Mouse (Mus musculus) Patski (cell line): ENCODE data around the gene Arih2. TPM values are rescaled to one million over a fixed set of nuclear protein-coding genes. Genes with fewer than 3 reads are reported as not detected.
A peak's percentile ranks its signal among the peaks of the same experiment; 100 is the strongest.

Source experiments
- ATAC-seq: fragments of 100-300 bp; one replicate; pipeline ENCODE4 v1.8.0; 2021
- CTCF ChIA-PET: fragments of 350-600 bp; sonication (Branson Sonifier 250); formaldehyde crosslinking; loops from one replicate; lab custom pipeline; 2022; ENCODE audit warnings: inconsistent platforms; lab: Charles Lee
- POLR2A ChIA-PET: fragments of 350-600 bp; sonication (Branson Sonifier 250); formaldehyde crosslinking; loops from one replicate; lab custom pipeline; 2022; ENCODE audit warnings: antibody characterized with exemption, inconsistent platforms; lab: Charles Lee
- DNase-seq: peaks from one replicate; pipeline ENCODE4 v3.0.0-alpha.2; 2011; ENCODE audit warnings: low read depth, low spot score
- H3K27me3 ChIP-seq: fragments of 371-371 bp; one replicate; pipeline ENCODE4 v1.5.1; 2021
- CTCF ChIP-seq: fragments of 100-300 bp; IDR thresholded peaks from one replicate; pipeline ENCODE4 v1.5.1; 2021
- in situ Hi-C: fragments of 300-500 bp; cut with MboI; formaldehyde crosslinking; loops from 3 replicates; pipeline ENCODE4 v1.11.1; 2018; ENCODE audit warnings: low pct_unique_long_range_greater_than_20kb, mixed read lengths
- polyA plus RNA-seq: library from polyadenylated mRNA; unstranded; gene quantifications from one replicate; pipeline ENCODE4 v1.2.3, GENCODE M21; 2021

The Arih2 gene
- polyA plus RNA-seq, 1 experiment from 2014 or later, result 43.7 TPM

GRCm38 (mm10) chr9:108649561-108650440, 615 bp upstream of the Arih2 start:
- POLR2A ChIA-PET, result interaction anchor here (0.6 kb wide), 1 partner anchor 28 kb away, joined by 3 read pairs; no protein-coding TSS in a partner anchor
- CTCF ChIA-PET, result no interaction called here
- in situ Hi-C loops, result no loop called here
- no peak for TF ChIP-seq CTCF
- peak; percentile 2 for ATAC-seq
- H3K27me3 ChIP-seq, result no peaks in the 10 kb centered on the region
- DNase-seq, result no peak

DNA sequence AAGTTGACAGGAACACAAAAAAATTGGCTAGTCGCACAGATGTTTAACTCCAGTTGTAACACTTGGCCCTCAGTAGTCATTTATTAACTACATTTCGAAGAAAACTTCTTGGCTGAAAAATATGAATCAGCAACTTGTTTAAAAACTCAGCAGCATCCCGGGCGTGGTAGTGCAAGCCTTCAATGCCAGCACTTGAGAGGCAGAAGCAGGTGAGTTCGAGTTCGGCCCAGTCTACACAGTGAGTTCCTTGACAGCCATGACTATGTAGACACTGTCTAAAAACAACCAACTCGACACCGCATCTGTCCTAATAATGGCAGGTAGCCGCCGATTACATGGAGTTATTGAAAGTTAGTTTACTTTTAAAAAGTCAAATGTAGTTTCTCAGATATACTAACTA, 1.0 kb downstream of the Arih2 start:
- no peak for ATAC-seq
- no peaks in the 10 kb centered on the region for H3K27me3 ChIP-seq
- ChIA-PET POLR2A (interaction anchor here (0.8 kb wide), 1 partner anchor 1336 kb away, joined by 3 read pairs; no protein-coding TSS in a partner anchor), CTCF (no interaction called here)
- no peak for DNase-seq
- in situ Hi-C loops, result no loop called here
- TF ChIP-seq CTCF, result no peak

- TF ChIP-seq CTCF, result no peak
- POLR2A ChIA-PET, result no interaction called here
These were observed 9.4 kb downstream of the Arih2 start for GRCm38 (mm10) chr9:108639825-108640224.

DNA sequence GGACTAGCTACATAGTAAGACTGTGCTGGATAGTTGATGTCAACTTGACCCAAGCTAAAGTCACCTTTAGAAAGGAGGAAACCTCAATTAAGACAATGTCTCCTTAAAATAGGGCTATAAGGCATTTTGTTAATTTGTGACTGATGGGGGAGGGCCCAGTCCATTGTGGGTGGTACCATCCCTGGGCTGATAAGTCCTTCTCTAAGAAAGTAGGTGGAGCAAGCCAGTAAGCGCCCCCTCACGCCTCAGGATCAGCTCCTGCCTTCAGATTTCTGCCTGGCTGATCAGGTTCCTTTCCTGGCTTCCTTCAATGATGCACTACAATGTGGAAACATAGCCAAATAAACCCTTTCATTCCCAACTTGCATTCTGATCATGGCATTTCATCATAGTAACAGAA, 13.8 kb downstream of the Arih2 start:
- ATAC-seq, result no peak

More at GRCm38 (mm10) chr9:108639825-108640224, 9.4 kb downstream of the Arih2 start:
- in situ Hi-C loops, result no loop called here
- CTCF ChIA-PET, result no interaction called here
- ATAC-seq (no peak), DNase-seq (no peak)
- H3K27me3 ChIP-seq, result no peaks in the 10 kb centered on the region

DNA sequence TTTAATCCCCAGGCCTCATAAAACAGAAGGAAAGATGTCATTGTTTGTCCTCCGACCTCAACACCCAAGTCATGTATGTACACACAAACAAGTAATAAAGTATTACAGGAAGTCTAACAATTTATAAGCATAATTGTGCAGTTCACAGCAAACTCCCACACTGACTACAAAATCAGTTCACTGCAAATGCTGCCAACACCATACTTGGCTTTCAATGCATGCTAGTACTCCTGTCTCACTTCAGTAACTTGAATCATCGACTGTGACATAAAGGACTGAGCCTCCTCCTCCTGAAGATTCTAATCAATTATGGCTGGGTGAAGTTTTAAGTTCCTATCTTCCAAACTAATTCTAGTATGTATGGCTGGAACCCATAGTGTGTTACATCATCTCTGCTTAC, 15.3 kb downstream of the Arih2 start:
- in situ Hi-C loops, result no loop called here
- TF ChIP-seq CTCF, result no peak
- ChIA-PET POLR2A (no interaction called here), CTCF (interaction anchor here (1.7 kb wide), 1 partner anchor 10 kb away, joined by 4 read pairs; no protein-coding TSS in a partner anchor)
- no peaks in the 10 kb centered on the region for H3K27me3 ChIP-seq
- ATAC-seq (no peak), DNase-seq (no peak)

More for the DNA sequence above, 13.8 kb downstream of the Arih2 start:
- CTCF ChIA-PET, result no interaction called here
- POLR2A ChIA-PET, result no interaction called here
- no peak for TF ChIP-seq CTCF
- DNase-seq, result no peak
- in situ Hi-C loops, result no loop called here
- no peaks in the 10 kb centered on the region for H3K27me3 ChIP-seq

DNA sequence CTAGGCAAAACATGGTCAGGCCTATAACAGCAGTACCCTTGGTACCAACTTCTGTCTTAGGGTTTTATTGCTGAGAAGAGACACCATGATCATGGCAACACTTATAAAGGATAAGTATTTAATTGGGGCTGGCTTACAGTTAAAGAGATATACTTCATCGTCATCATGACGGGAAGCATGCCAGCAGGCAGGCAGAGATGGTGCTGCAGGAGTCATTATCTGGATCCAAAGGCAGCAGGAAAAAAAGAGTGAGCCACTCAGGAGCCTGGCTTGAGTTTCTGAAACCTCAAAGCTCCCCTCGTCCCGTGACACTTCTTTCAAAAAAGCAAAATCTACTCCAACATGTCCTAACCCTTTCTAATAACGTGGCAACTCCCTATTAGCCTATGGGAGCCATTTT, 16.8 kb downstream of the Arih2 start:
- CTCF ChIA-PET, result interaction anchor here (1.7 kb wide), 1 partner anchor 9 kb away, joined by 4 read pairs; no protein-coding TSS in a partner anchor
- no peak for DNase-seq
- POLR2A ChIA-PET, result no interaction called here
- no peaks in the 10 kb centered on the region for H3K27me3 ChIP-seq
- ATAC-seq, result no peak
- in situ Hi-C loops, result no loop called here
- TF ChIP-seq CTCF, result no peak

DNA sequence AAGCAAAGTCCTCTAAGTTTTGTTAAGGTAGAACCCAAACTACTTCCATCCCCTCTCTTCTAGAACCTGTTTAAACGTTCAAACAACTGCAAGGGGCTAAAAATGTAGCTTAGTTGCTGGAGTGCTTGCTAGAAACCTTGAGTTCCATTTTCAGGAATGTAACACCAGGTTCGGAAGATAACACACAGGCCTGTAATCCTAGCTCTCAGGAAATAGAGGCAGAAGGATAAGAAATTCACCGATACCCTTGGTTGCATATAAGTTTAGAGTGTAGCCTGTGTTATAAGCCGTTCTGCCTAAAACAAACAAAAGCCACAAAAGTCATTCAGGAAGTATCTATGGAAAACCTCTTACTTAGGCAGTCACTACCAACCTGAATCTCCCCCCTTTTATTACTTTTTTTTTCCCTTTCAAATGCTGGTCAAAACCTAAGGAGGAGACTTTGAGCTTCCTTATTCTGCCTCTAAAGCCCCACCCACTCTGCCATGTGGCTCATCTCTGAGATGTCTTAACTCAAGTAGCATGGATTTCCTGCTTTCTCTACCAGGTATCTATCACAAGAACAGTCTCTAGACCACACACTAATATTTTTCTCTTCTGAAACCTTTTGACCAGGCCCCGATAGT, 17.4 kb downstream of the Arih2 start:
- ChIA-PET POLR2A (no interaction called here), CTCF (no interaction called here)
- H3K27me3 ChIP-seq, result no peaks in the 10 kb centered on the region
- no peak for DNase-seq
- no peak for ATAC-seq
- in situ Hi-C loops, result no loop called here
- TF ChIP-seq CTCF, result no peak

- no peak for ATAC-seq
- no peaks in the 10 kb centered on the region for H3K27me3 ChIP-seq
- POLR2A ChIA-PET, result no interaction called here
- CTCF ChIA-PET, result no interaction called here
- in situ Hi-C loops, result no loop called here
- TF ChIP-seq CTCF, result no peak
- no peak for DNase-seq
These were observed 18.5 kb downstream of the Arih2 start for GRCm38 (mm10) chr9:108630683-108631082.

DNA sequence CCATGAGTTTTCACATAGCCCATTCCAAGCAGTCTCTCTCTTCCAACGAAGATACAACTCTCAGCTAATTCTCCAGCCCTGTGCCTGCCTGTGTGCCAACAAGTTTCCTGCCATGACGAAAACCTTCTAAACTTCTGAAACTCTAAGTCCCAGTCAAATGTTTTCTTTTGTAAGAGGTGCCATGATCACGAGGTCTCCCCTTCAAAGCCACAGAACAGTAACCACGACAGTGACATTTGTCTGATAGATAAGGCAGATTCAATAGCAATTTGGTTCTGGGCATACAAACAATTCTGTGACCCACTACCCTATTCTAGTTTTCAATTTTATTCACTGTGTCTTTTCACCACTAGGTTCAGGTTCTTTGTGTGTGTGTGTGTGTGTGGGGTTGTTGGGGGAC, 21.0 kb downstream of the Arih2 start:
- DNase-seq, result no peak
- POLR2A ChIA-PET, result no interaction called here
- no peak for TF ChIP-seq CTCF
- ATAC-seq, result no peak
- no peaks in the 10 kb centered on the region for H3K27me3 ChIP-seq
- in situ Hi-C loops, result no loop called here
- CTCF ChIA-PET, result no interaction called here

DNA sequence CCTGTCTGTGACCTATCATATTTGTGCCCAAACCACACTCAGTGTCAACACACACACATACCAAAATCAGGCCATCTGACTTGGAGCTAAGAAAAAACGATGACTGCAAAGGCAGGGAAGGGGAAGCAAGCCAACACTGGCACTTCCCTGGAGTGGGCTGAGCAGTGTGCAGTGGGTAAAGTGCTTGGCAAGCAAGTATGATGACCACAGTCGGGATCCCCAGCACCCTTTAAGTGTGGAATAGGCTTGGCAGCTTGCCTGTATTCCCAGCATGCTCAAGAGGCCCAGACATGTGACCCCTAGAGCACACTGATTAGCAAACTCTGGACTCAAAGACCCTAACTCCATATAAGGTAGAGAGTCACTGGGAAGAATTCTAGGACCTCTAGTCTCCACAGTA, 22.7 kb downstream of the Arih2 start:
- ChIA-PET CTCF (no interaction called here), POLR2A (no interaction called here)
- no peaks in the 10 kb centered on the region for H3K27me3 ChIP-seq
- in situ Hi-C loops, result no loop called here
- DNase-seq (no peak), ATAC-seq (no peak)
- TF ChIP-seq CTCF, result no peak

- DNase-seq (no peak), ATAC-seq (no peak)
- POLR2A ChIA-PET, result no interaction called here
- H3K27me3 ChIP-seq, result no peaks in the 10 kb centered on the region
- CTCF ChIA-PET, result interaction anchor here (1.3 kb wide), 1 partner anchor 21 kb away, joined by 3 read pairs; no protein-coding TSS in a partner anchor
- in situ Hi-C loops, result no loop called here
- TF ChIP-seq CTCF, result no peak
These were observed 31.9 kb downstream of the Arih2 start for GRCm38 (mm10) chr9:108617301-108617700.
